Mouse (Mus musculus): ENCODE measurements around the gene Dnajc12.

GRCm38 (mm10) chr10:63350666-63351065 lies 31.6 kb upstream of the Dnajc12 start:
- no peak for TF ChIP-seq CTCF (IDR thresholded peaks at IDR 0.05)
- no peak for TF ChIP-seq POLR2A (IDR thresholded peaks at IDR 0.05; ENCODE audit: insufficient read depth, low read depth, low read length)
- no peak for TF ChIP-seq EP300 (IDR thresholded peaks at IDR 0.05; ENCODE audit: insufficient read depth, low read depth, low read length)
